Mouse (Mus musculus) urinary bladder, postnatal 10 days (tissue): ENCODE results near the gene Mrpl23.
A peak's percentile ranks its signal among the peaks of the same experiment; 100 is the strongest.

Experiments used
- DNase-seq: peaks from one replicate; pipeline ENCODE4 v3.0.0; 2022; ENCODE audit warnings: low spot score

Mrpl23 gene

GRCm38 (mm10) chr7:142520331-142520730, 12.2 kb upstream of the Mrpl23 start:
- no peak for DNase-seq

- no peak for DNase-seq
These were observed 10.1 kb upstream of the Mrpl23 start for GRCm38 (mm10) chr7:142522352-142522751.

- no peak for DNase-seq
These were observed 9.1 kb upstream of the Mrpl23 start for GRCm38 (mm10) chr7:142523200-142523990.

GRCm38 (mm10) chr7:142525342-142526178, 6.9 kb upstream of the Mrpl23 start:
- no peak for DNase-seq

- no peak for DNase-seq
These were observed 3.1 kb upstream of the Mrpl23 start for GRCm38 (mm10) chr7:142529350-142529749.

GRCm38 (mm10) chr7:142531973-142532521, 439 bp upstream of the Mrpl23 start:
- DNase-seq, result no peak

GRCm38 (mm10) chr7:142533059-142533855, 771 bp downstream of the Mrpl23 start:
- DNase-seq, result peak; percentile 76

GRCm38 (mm10) chr7:142535116-142535515, 2.6 kb downstream of the Mrpl23 start:
- no peak for DNase-seq

GRCm38 (mm10) chr7:142535832-142536231, 3.3 kb downstream of the Mrpl23 start:
- no peak for DNase-seq

GRCm38 (mm10) chr7:142537181-142537580, 4.7 kb downstream of the Mrpl23 start:
- DNase-seq, result no peak

GRCm38 (mm10) chr7:142537879-142538278, 5.4 kb downstream of the Mrpl23 start:
- no peak for DNase-seq

GRCm38 (mm10) chr7:142538291-142538690, 5.8 kb downstream of the Mrpl23 start:
- DNase-seq, result no peak

- no peak for DNase-seq
These were observed 6.3 kb downstream of the Mrpl23 start for GRCm38 (mm10) chr7:142538766-142539165.

GRCm38 (mm10) chr7:142539828-142540227, 7.3 kb downstream of the Mrpl23 start:
- DNase-seq, result no peak

- no peak for DNase-seq
These were observed 10.4 kb downstream of the Mrpl23 start for GRCm38 (mm10) chr7:142542771-142543303.

- DNase-seq, result no peak
These were observed 13.5 kb downstream of the Mrpl23 start for GRCm38 (mm10) chr7:142545967-142546366.

- no peak for DNase-seq
These were observed 15.4 kb downstream of the Mrpl23 start for GRCm38 (mm10) chr7:142547874-142548273.

- DNase-seq, result no peak
These were observed 16.2 kb downstream of the Mrpl23 start for GRCm38 (mm10) chr7:142548706-142549105.

- no peak for DNase-seq
These were observed 17.7 kb downstream of the Mrpl23 start for GRCm38 (mm10) chr7:142549941-142550763.

- DNase-seq, result no peak
These were observed 18.5 kb downstream of the Mrpl23 start for GRCm38 (mm10) chr7:142550935-142551373.

- DNase-seq, result no peak
These were observed 19.2 kb downstream of the Mrpl23 start for GRCm38 (mm10) chr7:142551691-142552090.
